15 mouse cellular contexts compared by ENCODE assay signal in the genomic region with DNA sequence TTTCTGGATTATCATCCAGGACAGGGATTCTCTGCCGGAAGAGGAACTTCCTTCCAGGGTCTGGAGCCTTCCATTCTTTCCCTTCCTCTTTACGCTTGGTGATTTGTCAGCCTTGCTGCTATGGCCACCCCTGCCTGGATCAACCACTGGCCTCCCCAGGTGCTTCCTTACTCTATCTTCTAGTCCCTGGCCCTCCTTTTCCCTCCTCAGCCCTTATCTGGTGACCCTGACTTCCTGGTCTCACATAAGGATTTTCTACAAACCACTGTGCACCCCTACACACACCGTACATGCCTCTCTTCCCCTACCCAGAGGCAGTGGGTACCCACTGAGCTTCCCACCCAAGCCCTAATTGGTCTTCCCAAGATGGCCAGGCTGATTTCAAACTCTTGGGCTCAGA. TPM values are rescaled to one million over a fixed set of nuclear protein-coding genes. Genes with fewer than 3 reads are reported as not detected.
A peak's percentile ranks its signal among the peaks of the same experiment; 100 is the strongest.
DNase-seq lines count a peak whose midpoint lies in the region; ATAC-seq and TF ChIP-seq lines count a peak whose summit lies in the region.
"Had no signal": no experiment of that assay in that cellular context is flagged by ENCODE, and none has a peak within 500 bp of the region (broad histone marks: within the 10 kb centered on the region; RNA-seq: fewer than 3 reads in every experiment).

No protein-coding gene starts in this region.

- no peaks in the 10 kb centered on the region for H3K27me3 ChIP-seq in spleen, adult 2 months (ENCODE audit: control insufficient read depth, insufficient read depth, low read length)
- H3K27me3 ChIP-seq in small intestine, adult 2 months (ENCODE audit: control insufficient read depth, insufficient read depth, low read length): no peaks in the 10 kb centered on the region
- peaks cover 53% of the 10 kb centered on the region for H3K27me3 ChIP-seq in heart, embryonic 12.5 days (replicated peaks)

- peak overlapping the region; percentile 49 for H3K4me3 ChIP-seq in spleen, adult 2 months (ENCODE audit: extremely low read depth, insufficient read depth, insufficient read length)
- peak overlapping the region; percentile 10; the same call in 1 of the 2 replicates for H3K4me3 ChIP-seq in brown adipose tissue, adult 24 weeks (ENCODE audit: insufficient read depth, low read depth, low read length)
- peak overlapping the region; percentile 20 for H3K4me3 ChIP-seq in macrophage (ENCODE audit: inconsistent target)
- peak overlapping the region; percentile 33; the same call in 1 of the 2 replicates for H3K4me3 ChIP-seq in small intestine, adult 2 months (ENCODE audit: low read depth, low read length)
- H3K4me3 ChIP-seq in heart, embryonic 12.5 days: no peak overlapping the region
- H3K4me3 ChIP-seq: embryonic facial prominence, embryonic 10.5 days; forebrain, embryonic 13.5 days; hindbrain, embryonic 10.5 days had no signal

- no peaks in the 10 kb centered on the region for H3K79me2 ChIP-seq in macrophage (ENCODE audit: inconsistent target)

- peaks cover 12% of the 10 kb centered on the region; the same call in 1 of the 2 replicates for H3K4me1 ChIP-seq in spleen, adult 2 months (ENCODE audit: control insufficient read depth, insufficient read depth, insufficient read length)
- no peaks in the 10 kb centered on the region; the same call in 1 of the 2 replicates for H3K4me1 ChIP-seq in brown adipose tissue, adult 24 weeks (ENCODE audit: control insufficient read depth, insufficient read depth, insufficient read length, low read length)
- peaks cover 6% of the 10 kb centered on the region; the same call in 1 of the 2 replicates for H3K4me1 ChIP-seq in small intestine, adult 2 months (ENCODE audit: control insufficient read depth, insufficient read depth, insufficient read length, low read length)
- 0 out of 2 replicates have a peak, but pooled peaks cover 2% of the 10 kb centered on the region for H3K4me1 ChIP-seq in heart, embryonic 12.5 days (replicated peaks)
- H3K4me1 ChIP-seq: embryonic facial prominence, embryonic 10.5 days; forebrain, embryonic 13.5 days; hindbrain, embryonic 10.5 days had no signal

- no peaks in the 10 kb centered on the region for H3K36me3 ChIP-seq in spleen, adult 2 months (ENCODE audit: control insufficient read depth, insufficient read depth, low read length)
- H3K36me3 ChIP-seq in macrophage (ENCODE audit: inconsistent target): no peaks in the 10 kb centered on the region
- H3K36me3 ChIP-seq in small intestine, adult 2 months (ENCODE audit: control insufficient read depth, insufficient read depth, low read length): no peaks in the 10 kb centered on the region
- no peaks in the 10 kb centered on the region for H3K36me3 ChIP-seq in heart, embryonic 12.5 days
- H3K36me3 ChIP-seq: embryonic facial prominence, embryonic 10.5 days; G1E; hindbrain, embryonic 10.5 days had no signal

- TF ChIP-seq POLR2A in spleen, adult 2 months (IDR thresholded peaks at IDR 0.05; ENCODE audit: low read depth, low read length): no peak
- no peak for TF ChIP-seq POLR2A in small intestine, adult 2 months (IDR thresholded peaks at IDR 0.05; ENCODE audit: low read depth, low read length)

- ATAC-seq in heart, embryonic 12.5 days (ENCODE audit: insufficient number of reproducible peaks, low FRiP score): no peak
- no peak for ATAC-seq in inflammation-experienced regulatory T-cells, adult 6 months
- ATAC-seq: forebrain, embryonic 13.5 days; forebrain, postnatal 0 days had no signal

- peak overlapping the region; percentile 64 for H3K27ac ChIP-seq in spleen, adult 2 months (ENCODE audit: insufficient read depth, low read length)
- no peak overlapping the region; the same call in 1 of the 2 replicates for H3K27ac ChIP-seq in brown adipose tissue, adult 24 weeks (replicated peaks; ENCODE audit: low read depth, low read length)
- peak overlapping the region; percentile 78 for H3K27ac ChIP-seq in macrophage
- H3K27ac ChIP-seq in small intestine, adult 2 months (ENCODE audit: insufficient read depth, low read depth, low read length): peak overlapping the region; percentile 35
- H3K27ac ChIP-seq in heart, embryonic 12.5 days (ENCODE audit: poor library complexity, severe bottlenecking): no peak overlapping the region
- H3K27ac ChIP-seq: embryonic facial prominence, embryonic 10.5 days; forebrain, embryonic 13.5 days; hindbrain, embryonic 10.5 days; hindbrain, embryonic 14.5 days had no signal

- WGBS in spleen, adult 2 months: 69% methylated on average over 3 of the region's 3 CpGs
- 20% methylated on average over 3 of the region's 3 CpGs for WGBS in macrophage (ENCODE audit: missing documents)
- 75% methylated on average over 3 of the region's 3 CpGs for WGBS in small intestine, adult 2 months
- 63% methylated on average over 3 of the region's 3 CpGs for WGBS in heart, embryonic 12.5 days

- H3K9me3 ChIP-seq in heart, embryonic 12.5 days (replicated peaks): no peaks in the 10 kb centered on the region
- H3K9me3 ChIP-seq: embryonic facial prominence, embryonic 10.5 days; forebrain, embryonic 13.5 days; G1E; hindbrain, embryonic 10.5 days had no signal

- no peak for DNase-seq in spleen, adult 2 months (ENCODE audit: low read depth in 1 of 2, low spot score in 2 of 2)
- no peak for DNase-seq in spleen, postnatal 36 days (ENCODE audit: low spot score in 2 of 2)
- DNase-seq in right cerebral cortex, postnatal 25 days: no peak
- DNase-seq: forebrain, postnatal 0 days had no signal

- H3K4me2 ChIP-seq in heart, embryonic 12.5 days: no peak overlapping the region
- H3K4me2 ChIP-seq: forebrain, embryonic 13.5 days; hindbrain, embryonic 14.5 days had no signal

- H3K9ac ChIP-seq in heart, embryonic 12.5 days: no peak overlapping the region
- H3K9ac ChIP-seq: forebrain, embryonic 13.5 days; forebrain, postnatal 0 days; hindbrain, embryonic 14.5 days had no signal

- no peak for TF ChIP-seq CTCF in spleen, adult 2 months (IDR thresholded peaks at IDR 0.05; ENCODE audit: extremely low read depth, insufficient read depth, insufficient read length, insufficient replicate concordance)
- no peak for TF ChIP-seq CTCF in small intestine, adult 2 months (IDR thresholded peaks at IDR 0.05; ENCODE audit: extremely low read depth, insufficient read length, insufficient replicate concordance, low read depth, low read length)

RNA-seq across cellular contexts. Expression of a gene that starts 0.8 kb away (rescaled TPM):
- 36.2 and 42.0 TPM in 2 replicates for polyA plus RNA-seq in spleen, adult 2 months (2012; rRNA removed)
- not detected in 2 replicates for polyA plus RNA-seq in brown adipose tissue, adult 24 weeks (2012; ENCODE audit: insufficient read depth, insufficient read length, missing spikeins)
- 1 to 10 TPM in 5 of 26 experiments, under 1 TPM in 15, not detected in 6; 0.38 to 2.8 (median 0.66) TPM for total RNA-seq in macrophage (2018; cell fraction: chromatin; rRNA removed)
- 10 to 100 TPM in 3 of 26 experiments, 1 to 10 TPM in 23; 4.4 to 10.8 (median 7.0) TPM for total RNA-seq in macrophage (2018; cell fraction: cytosol; rRNA removed)
- total RNA-seq in macrophage (2018; cell fraction: nucleus; rRNA removed): 1 to 10 TPM in 25 of 26 experiments, under 1 TPM in 1; 0.65 to 9.1 (median 4.9) TPM
- polyA plus RNA-seq in macrophage (2018): 4.9 to 10.7 TPM (median 5.8 TPM) in 3 replicates
- 6.7 and 7.4 TPM in 2 replicates for polyA plus RNA-seq in small intestine, adult 2 months (2012; rRNA removed)
- 0.09 TPM in 1 of 2 replicates, not detected in the other for polyA plus RNA-seq in heart, embryonic 12.5 days (2016; fragmentation: Nextera tagmentation; extraction: Ambion mirVana)
- polyA plus RNA-seq in inflammation-experienced regulatory T-cells, adult 6 months (2017; shearing (Covaris generic)): 100 to 1,000 TPM; 176 to 419 (median 200) TPM
- total RNA-seq: G1E; heart, postnatal 14 days had no signal
- polyA plus RNA-seq: G1E; hindbrain, embryonic 10.5 days; hindbrain, embryonic 14.5 days had no signal

Comparison
In these comparisons a context has a peak if more than half of its experiments do, and no peak if none do; other contexts are left out.
1. H3K27ac ChIP-seq: peak in spleen, adult 2 months (single experiment), macrophage (single experiment) and small intestine, adult 2 months (single experiment); none in brown adipose tissue, adult 24 weeks (single experiment) and heart, embryonic 12.5 days (single experiment).